Mouse (Mus musculus) ovary, adult 18-20 months (tissue): ENCODE data around the gene Fgf2.

Source experiments
- DNase-seq: peaks from one replicate; pipeline ENCODE4 v3.0.0; 2022; ENCODE audit warnings: low spot score, mixed read lengths

The Fgf2 gene

DNA sequence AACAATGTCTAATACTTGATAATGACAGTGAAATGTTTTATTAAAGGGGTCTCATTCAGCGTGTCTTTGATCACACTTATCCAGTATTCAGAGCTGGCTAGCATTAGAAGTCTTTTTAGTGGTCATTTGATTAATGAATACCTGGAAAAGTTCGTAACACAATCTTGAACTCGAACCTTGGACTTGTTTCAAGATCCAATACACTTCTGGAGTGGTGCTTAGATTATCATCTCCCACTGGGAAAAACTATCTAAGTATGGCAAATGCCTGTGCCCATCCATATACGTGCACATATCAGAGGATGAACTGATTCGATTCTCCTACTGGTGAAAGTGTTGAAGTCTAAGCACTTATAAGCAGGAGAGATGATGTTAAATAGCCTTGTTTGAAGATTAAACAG lies 70.2 kb downstream of the Fgf2 start:
- no peak for DNase-seq

DNA sequence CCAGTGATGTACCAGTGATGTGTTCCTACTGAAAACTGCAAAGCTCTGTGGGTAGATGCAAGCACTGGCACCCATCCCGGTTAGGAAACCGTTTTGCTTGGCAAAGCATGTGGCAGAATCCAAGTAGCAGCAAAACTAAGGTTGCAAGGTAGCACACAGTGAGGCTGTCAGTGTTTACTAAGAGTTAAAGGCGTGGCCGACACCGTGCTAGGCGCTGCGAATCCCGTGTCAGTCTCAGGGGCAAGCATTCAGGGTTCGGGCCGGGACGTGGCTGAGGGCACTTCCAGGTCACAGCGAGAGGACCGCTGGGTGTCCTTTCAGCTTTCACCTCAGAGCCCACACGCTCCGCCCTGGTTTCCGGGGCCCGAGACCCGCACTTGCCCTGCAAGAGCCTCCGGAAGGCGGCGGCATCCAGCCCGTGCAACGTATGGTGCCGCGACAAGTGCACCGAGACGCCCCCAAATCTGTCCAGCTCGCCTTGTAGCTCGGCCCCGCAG lies 70.9 kb downstream of the Fgf2 start:
- no peak for DNase-seq

DNA sequence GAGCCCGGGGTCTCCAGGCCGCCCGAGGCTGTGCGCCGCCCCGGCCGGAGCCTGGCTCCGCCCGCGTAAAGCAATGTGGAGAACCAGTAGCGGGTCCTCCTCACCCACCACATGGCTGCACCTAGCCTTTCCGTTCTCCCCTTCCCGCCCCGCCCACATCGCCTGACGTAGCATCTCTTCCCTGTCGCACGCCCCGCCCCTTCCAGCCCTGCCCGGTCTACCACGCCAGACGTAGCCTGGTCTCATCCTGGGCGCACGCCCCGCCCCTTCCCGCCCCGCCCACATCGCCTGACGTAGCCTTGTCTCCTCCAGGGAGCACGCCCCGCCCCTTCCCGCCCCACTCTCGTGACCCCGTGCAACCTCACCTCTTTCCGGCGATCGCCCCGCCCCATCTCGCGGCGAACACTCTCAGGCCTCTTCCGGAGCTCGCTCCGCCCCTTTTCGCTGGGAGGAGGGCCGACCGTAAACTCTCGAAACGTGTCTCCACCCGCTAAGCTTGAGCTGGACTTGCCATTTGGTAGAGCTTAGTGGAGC lies 71.4 kb downstream of the Fgf2 start, which contains the start of gene Spata5:
TSS of gene Spata5 (plus strand) at position 439 of the 534 bp plus-strand sequence.
- peak; percentile 98 for DNase-seq

DNA sequence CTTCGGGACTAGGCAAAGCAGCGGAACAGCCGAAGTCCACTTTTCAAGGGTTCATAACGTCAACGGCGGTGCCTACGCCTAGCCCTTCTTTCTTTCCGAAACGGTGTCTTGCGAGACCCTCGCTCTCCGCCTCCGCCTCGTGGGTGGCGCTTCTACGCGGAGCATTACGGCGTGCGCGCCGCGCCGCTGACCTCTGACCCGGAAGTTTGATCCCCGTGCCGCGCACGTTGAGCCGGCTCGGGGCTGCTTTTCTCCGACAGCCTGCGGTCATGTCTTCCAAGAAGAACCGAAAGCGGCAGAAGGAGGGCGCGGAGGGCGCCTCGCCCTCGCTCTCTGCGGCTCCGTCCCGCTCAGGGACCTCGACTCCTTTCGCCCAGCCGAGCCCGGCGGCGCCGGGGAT lies 71.9 kb downstream of the Fgf2 start, which contains the start of gene Nudt6:
TSS of gene Nudt6 (minus strand) at position 140 of the 400 bp plus-strand sequence.
- DNase-seq = peak; percentile 83

DNA sequence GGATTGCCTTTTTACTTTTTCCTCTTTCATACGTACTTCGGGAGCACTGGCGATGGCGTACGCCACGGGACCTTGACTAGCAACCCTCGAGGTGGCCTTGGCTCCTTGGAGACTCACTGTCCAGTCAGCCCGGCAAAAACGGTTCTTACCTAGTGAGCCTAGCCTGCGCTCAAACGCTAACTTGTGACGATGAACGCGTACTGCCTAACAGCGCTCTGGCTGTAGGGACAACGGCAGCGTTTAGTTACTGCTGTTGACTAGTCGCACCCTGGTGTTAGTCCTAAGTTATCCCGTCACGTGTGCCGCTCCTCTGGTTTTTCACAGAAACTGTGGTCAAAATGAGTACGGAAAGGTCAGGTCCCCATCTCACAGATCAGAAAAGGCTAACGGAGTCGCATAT lies 72.5 kb downstream of the Fgf2 start:
- DNase-seq = no peak

DNA sequence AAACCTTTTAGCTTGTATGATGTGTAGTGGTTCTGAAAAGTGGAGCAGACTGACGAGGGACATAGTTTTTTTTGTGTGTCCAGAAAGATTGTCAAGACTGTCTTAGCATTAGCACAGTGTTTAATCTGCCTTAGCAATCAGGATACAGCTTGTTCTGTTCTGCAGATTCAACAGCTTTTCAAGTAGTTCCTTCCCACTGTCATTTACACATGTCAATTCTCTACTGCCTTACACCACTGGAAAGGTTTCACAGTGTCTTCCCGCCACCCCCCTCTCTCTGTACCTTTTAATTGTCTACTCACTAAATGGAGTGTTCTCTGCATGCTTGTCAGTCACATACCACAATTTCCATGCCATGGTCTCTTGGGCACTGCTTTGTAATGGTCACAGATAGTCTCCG lies 73.0 kb downstream of the Fgf2 start:
- DNase-seq = no peak

DNA sequence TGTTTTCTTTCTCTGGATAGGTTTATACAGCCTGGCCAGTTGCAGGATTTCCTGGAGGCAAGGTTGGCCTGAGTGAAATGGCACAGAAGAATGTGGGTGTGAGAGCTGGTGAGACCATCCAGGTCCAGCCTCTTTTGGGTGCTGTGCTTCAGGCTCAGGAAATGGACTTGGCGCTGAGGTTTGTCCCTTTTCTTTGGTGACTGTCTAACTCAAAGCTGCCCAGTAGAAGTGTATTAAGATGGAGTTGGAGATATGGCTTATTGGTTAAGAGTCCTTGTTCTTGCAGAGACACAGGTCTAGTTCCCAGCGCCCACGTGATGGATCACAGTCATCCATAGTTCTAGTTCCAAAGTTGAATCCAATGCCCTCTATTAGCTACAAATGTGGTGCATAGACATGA lies 77.9 kb downstream of the Fgf2 start:
- DNase-seq = no peak

DNA sequence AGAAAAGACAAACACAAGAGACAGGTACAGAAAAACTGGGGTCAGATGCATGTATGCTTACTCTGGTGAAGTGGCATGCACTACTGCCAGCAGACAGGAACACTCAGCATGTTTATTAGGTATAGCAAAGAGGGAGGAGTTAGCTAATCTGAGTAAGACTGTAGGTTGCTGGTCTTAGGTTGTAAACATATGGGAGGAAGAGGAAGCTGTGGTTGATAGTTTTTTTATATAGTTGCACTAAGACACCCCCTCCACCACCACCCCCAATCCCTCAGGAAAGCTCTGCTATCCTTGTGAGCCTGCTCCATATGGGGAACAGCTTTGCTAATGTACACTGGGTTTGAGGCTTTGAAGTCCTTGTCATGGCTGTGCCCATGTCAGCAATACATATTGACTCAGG lies 82.2 kb downstream of the Fgf2 start:
- no peak for DNase-seq

DNA sequence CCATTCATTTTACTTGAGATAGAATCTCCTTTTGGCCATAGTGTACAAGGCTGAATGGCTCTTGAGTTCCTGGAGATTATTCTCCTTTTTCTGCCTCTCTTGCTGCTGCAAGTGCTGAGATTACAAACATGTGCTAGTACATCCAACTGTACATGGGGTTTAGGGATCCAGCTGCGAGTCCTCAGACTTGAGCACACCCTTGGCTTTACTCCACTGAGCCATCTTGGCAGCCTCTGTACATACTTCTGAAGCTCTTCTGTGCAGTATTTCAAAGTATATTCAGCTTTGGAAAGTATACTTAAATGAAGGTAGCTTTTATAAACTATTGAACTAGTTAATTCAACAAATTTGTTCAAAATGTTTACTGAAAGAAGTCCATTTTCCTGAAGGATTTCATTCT lies 91.6 kb downstream of the Fgf2 start:
- DNase-seq = no peak

DNA sequence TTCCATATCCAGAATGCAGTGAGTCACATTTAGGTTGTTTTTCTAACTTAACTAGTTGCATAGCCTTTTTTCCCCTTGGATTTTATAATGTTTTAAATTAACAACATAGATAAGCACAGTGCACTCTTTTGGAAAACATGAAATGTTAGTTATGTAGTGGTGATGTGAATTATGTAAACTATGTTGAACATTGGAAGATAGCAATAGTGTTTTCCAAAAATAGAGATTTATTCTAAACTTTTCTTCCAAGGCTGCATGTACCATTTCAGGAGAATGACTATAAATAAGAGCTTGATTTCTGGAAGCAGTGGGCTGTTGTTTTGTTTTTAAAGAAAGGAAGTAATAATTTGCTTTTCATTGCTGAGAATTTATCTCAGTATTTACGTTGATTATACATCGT lies 95.3 kb downstream of the Fgf2 start:
- DNase-seq = no peak

DNA sequence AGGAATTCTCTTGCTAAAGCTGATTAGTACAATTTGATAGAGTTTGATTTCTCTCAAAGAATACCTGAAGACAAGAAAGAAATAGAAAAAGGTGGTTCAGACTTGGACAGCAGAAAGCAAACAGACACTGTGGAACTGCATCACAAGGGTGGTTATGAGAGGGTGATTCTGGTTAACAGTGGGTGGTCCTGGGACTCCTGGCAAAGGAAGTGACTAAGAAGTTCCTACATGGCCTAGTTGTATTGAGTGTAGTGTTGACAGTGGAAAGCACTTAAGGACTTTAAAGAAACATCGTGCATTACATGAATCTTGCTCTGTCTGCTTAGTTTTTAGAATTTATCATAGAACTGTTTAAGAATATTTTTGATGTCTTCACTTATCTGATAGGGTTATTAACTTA lies 107.8 kb downstream of the Fgf2 start:
- DNase-seq = no peak
